Mouse (Mus musculus) olfactory bulb, adult 2 months (tissue): ENCODE measurements at regions not wholly inside any gene's neighbourhood (a gene's known extent, or its start where the extent isn't known, plus 50 kb on each side); places are given as distances from the start of the nearest gene placed in this dataset.

ENCODE experiments used
- CTCF ChIP-seq: fragments of 200-500 bp; IDR thresholded peaks from 2 replicates; pipeline ENCODE4 v1.5.1; 2012; ENCODE audit warnings: low read depth, mild to moderate bottlenecking, low read length, moderate library complexity; ENCODE audit not compliant: insufficient read depth
- POLR2A ChIP-seq: fragments of 200-500 bp; IDR thresholded peaks from 2 replicates; pipeline ENCODE4 v1.6.1; 2012; ENCODE audit warnings: mild to moderate bottlenecking, low read depth, low read length, moderate library complexity; ENCODE audit not compliant: insufficient read depth

GRCm38 (mm10) chr12:51195136-51195535, 152.7 kb upstream of the G2e3 start:
- TF ChIP-seq CTCF (no peak), POLR2A (no peak)
